Mouse (Mus musculus): ENCODE data around the gene Enthd1. TPM values are rescaled to one million over a fixed set of nuclear protein-coding genes. Genes with fewer than 3 reads are reported as not detected.
"Not testable (repeated sequence)": the region's sequence is repeated elsewhere in the genome, so short reads cannot be mapped to it uniquely, and the experiment has no call there.

The Enthd1 gene
- polyA plus RNA-seq, 1 experiment from 2014 or later, result not detected

GRCm38 (mm10) chr15:80590641-80591040 is 25.7 kb upstream of the Enthd1 start:
- Histone ChIP-seq H3K9ac (replicated peaks) (no peak overlapping the region), H3K27ac (replicated peaks) (no peak overlapping the region), H3K9me3 (no peaks in the 10 kb centered on the region), H3K4me1 (0 out of 2 replicates have a peak, but pooled peaks cover 3% of the 10 kb centered on the region), H3K36me3 (no peaks in the 10 kb centered on the region), H3K4me2 (replicated peaks) (no peak overlapping the region), H3K4me3 (no peak overlapping the region), H3K27me3 (no peaks in the 10 kb centered on the region)
- WGBS, result 96% methylated on average over 5 of the region's 5 CpGs
- ATAC-seq (replicated peaks), result no peak

GRCm38 (mm10) chr15:80586296-80586695 is 21.3 kb upstream of the Enthd1 start:
- Histone ChIP-seq H3K4me2 (replicated peaks) (no peak overlapping the region), H3K9me3 (no peaks in the 10 kb centered on the region), H3K4me3 (no peak overlapping the region), H3K36me3 (no peaks in the 10 kb centered on the region), H3K9ac (replicated peaks) (no peak overlapping the region), H3K4me1 (0 out of 2 replicates have a peak, but pooled peaks cover 3% of the 10 kb centered on the region), H3K27me3 (no peaks in the 10 kb centered on the region), H3K27ac (replicated peaks) (no peak overlapping the region)
- WGBS, result 19% methylated on average over 4 of the region's 4 CpGs
- ATAC-seq (replicated peaks), result no peak

- ATAC-seq (replicated peaks), result no peak
- WGBS, result 82% methylated on average over 20 of the region's 20 CpGs
- Histone ChIP-seq H3K4me2 (replicated peaks) (no peak overlapping the region), H3K27me3 (no peaks in the 10 kb centered on the region), H3K4me3 (no peak overlapping the region), H3K36me3 (no peaks in the 10 kb centered on the region), H3K9ac (replicated peaks) (no peak overlapping the region), H3K27ac (replicated peaks) (no peak overlapping the region), H3K9me3 (no peaks in the 10 kb centered on the region), H3K4me1 (peaks cover 4% of the 10 kb centered on the region; the same call in 1 of the 2 replicates)
These were observed 17.9 kb upstream of the Enthd1 start for GRCm38 (mm10) chr15:80582581-80583495.

- ATAC-seq (replicated peaks); H3K4me2 ChIP-seq (replicated peaks): not testable (repeated sequence)
- 73% methylated on average over 1 of the region's 1 CpGs for WGBS
These were observed 15.6 kb upstream of the Enthd1 start for GRCm38 (mm10) chr15:80580585-80580984.

GRCm38 (mm10) chr15:80579121-80579520 is 14.2 kb upstream of the Enthd1 start:
- Histone ChIP-seq H3K9ac (replicated peaks) (no peak overlapping the region), H3K27me3 (no peaks in the 10 kb centered on the region), H3K27ac (replicated peaks) (no peak overlapping the region), H3K36me3 (no peaks in the 10 kb centered on the region), H3K4me3 (no peak overlapping the region), H3K4me2 (replicated peaks) (no peak overlapping the region), H3K9me3 (no peaks in the 10 kb centered on the region), H3K4me1 (peaks cover 23% of the 10 kb centered on the region)
- no peak for ATAC-seq (replicated peaks)
- WGBS, result 82% methylated on average over 3 of the region's 3 CpGs

More at GRCm38 (mm10) chr15:80580585-80580984, 15.6 kb upstream of the Enthd1 start:
- peaks cover 23% of the 10 kb centered on the region for H3K4me1 ChIP-seq
- not testable (repeated sequence) for H3K27me3 ChIP-seq; H3K36me3 ChIP-seq; H3K27ac ChIP-seq (replicated peaks); H3K9ac ChIP-seq (replicated peaks); H3K9me3 ChIP-seq; H3K4me3 ChIP-seq

GRCm38 (mm10) chr15:80577166-80577960 is 12.4 kb upstream of the Enthd1 start:
- WGBS, result 5% methylated on average over 22 of the region's 22 CpGs
- ATAC-seq (replicated peaks), result no peak
- Histone ChIP-seq H3K27ac (replicated peaks) (no peak overlapping the region), H3K9me3 (no peaks in the 10 kb centered on the region), H3K4me2 (replicated peaks) (no peak overlapping the region; the same call in 1 of the 2 replicates), H3K4me1 (peaks cover 23% of the 10 kb centered on the region), H3K9ac (replicated peaks) (no peak overlapping the region), H3K36me3 (no peaks in the 10 kb centered on the region), H3K4me3 (no peak overlapping the region), H3K27me3 (no peaks in the 10 kb centered on the region)

GRCm38 (mm10) chr15:80576415-80576994 is 11.5 kb upstream of the Enthd1 start:
- Histone ChIP-seq H3K27ac (replicated peaks) (no peak overlapping the region), H3K9me3 (no peaks in the 10 kb centered on the region), H3K36me3 (no peaks in the 10 kb centered on the region), H3K27me3 (no peaks in the 10 kb centered on the region), H3K4me3 (no peak overlapping the region), H3K4me2 (replicated peaks) (no peak overlapping the region), H3K9ac (replicated peaks) (no peak overlapping the region), H3K4me1 (peaks cover 23% of the 10 kb centered on the region)
- 68% methylated on average over 11 of the region's 11 CpGs for WGBS
- no peak for ATAC-seq (replicated peaks)

GRCm38 (mm10) chr15:80575817-80576370 is 10.9 kb upstream of the Enthd1 start:
- Histone ChIP-seq H3K27me3 (no peaks in the 10 kb centered on the region), H3K36me3 (no peaks in the 10 kb centered on the region), H3K4me2 (replicated peaks) (no peak overlapping the region), H3K4me1 (peaks cover 23% of the 10 kb centered on the region), H3K9me3 (no peaks in the 10 kb centered on the region), H3K27ac (replicated peaks) (no peak overlapping the region), H3K9ac (replicated peaks) (no peak overlapping the region), H3K4me3 (no peak overlapping the region)
- WGBS, result 71% methylated on average over 13 of the region's 13 CpGs
- ATAC-seq (replicated peaks), result no peak

- peaks cover 23% of the 10 kb centered on the region for H3K4me1 ChIP-seq
- H3K9ac ChIP-seq (replicated peaks), result no peak overlapping the region
- WGBS, result 84% methylated on average over 17 of the region's 17 CpGs
These were observed 9.5 kb upstream of the Enthd1 start for GRCm38 (mm10) chr15:80574211-80575040.

GRCm38 (mm10) chr15:80572811-80573520 is 8.0 kb upstream of the Enthd1 start:
- H3K27me3 ChIP-seq, result no peaks in the 10 kb centered on the region
- H3K36me3 ChIP-seq, result no peaks in the 10 kb centered on the region
- H3K27ac ChIP-seq (replicated peaks), result no peak overlapping the region
- no peak overlapping the region for H3K4me3 ChIP-seq
- H3K9me3 ChIP-seq, result no peaks in the 10 kb centered on the region
- no peak for ATAC-seq (replicated peaks)
- H3K4me1 ChIP-seq, result peaks cover 20% of the 10 kb centered on the region
- H3K9ac ChIP-seq (replicated peaks), result no peak overlapping the region
- H3K4me2 ChIP-seq (replicated peaks), result no peak overlapping the region
- 67% methylated on average over 9 of the region's 9 CpGs for WGBS

More at GRCm38 (mm10) chr15:80574211-80575040, 9.5 kb upstream of the Enthd1 start:
- Histone ChIP-seq H3K27me3 (no peaks in the 10 kb centered on the region), H3K4me2 (replicated peaks) (no peak overlapping the region), H3K36me3 (no peaks in the 10 kb centered on the region), H3K9me3 (no peaks in the 10 kb centered on the region), H3K4me3 (no peak overlapping the region), H3K27ac (replicated peaks) (no peak overlapping the region)
- ATAC-seq (replicated peaks), result no peak
